Mouse (Mus musculus) lung, postnatal 0 days (tissue): Measurements from ENCODE around the gene Gal3st2.

Experiments
- CTCF ChIP-seq: IDR thresholded peaks from 2 replicates; pipeline ENCODE4 v1.5.1; 2016; ENCODE audit warnings: antibody characterized with exemption, mild to moderate bottlenecking
- EP300 ChIP-seq: IDR thresholded peaks from 2 replicates; pipeline ENCODE4 v1.6.1; 2016; ENCODE audit warnings: antibody characterized with exemption, mild to moderate bottlenecking, control low read depth

DNA sequence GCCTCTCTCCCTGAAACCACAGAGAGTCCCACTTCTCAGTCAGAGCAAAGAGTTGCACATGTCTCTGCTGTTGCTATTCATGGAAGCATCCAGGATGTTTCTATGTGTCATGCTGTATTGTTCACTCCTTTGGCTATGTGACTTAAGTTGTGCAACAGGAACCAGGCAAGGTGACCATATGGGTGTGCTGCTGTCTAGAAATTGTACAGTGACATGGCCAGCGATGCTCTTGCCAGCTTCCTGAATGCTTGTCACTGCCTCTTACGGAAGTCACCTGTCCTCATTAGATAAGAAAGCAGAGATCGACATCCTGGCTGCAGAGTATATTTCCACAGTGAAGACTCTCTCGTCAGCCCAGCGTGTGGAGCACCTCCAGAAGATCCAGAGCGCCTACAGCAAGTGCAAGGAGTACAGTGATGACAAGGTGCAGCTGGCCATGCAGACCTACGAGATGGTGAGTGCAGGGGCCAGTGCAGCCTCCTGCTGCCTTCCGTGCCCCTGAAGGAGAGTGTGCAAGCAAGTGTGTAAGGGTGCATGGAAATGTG is 49.5 kb upstream of the Gal3st2 start:
- TF ChIP-seq CTCF (no peak), EP300 (no peak)
